Mouse (Mus musculus): ENCODE data around the gene Sfxn4.
A peak's percentile ranks its signal among the peaks of the same experiment; 100 is the strongest.

Sfxn4 gene

DNA sequence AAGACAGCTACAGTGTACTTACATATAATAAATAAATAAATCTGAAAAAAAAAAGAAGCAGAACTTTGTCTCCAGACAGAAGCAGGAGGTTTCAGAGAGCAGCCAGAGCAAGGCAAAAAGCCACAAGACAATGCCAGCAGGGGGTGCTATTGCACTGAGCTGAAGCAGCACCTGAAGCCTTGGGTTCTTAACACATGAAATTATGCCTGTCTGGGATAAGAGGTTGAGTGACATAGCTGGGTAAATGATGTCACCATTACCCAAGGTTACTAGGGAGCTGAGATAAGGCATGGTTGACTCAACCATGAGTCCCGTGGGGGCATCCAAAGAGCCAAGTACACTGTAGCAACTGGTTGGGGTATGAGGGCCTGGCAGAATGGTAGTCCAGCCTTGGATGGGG lies 23.5 kb downstream of the Sfxn4 start:
- peak; percentile 37 to 50 for DNase-seq (ENCODE audit: low spot score in 2 of 2)

DNA sequence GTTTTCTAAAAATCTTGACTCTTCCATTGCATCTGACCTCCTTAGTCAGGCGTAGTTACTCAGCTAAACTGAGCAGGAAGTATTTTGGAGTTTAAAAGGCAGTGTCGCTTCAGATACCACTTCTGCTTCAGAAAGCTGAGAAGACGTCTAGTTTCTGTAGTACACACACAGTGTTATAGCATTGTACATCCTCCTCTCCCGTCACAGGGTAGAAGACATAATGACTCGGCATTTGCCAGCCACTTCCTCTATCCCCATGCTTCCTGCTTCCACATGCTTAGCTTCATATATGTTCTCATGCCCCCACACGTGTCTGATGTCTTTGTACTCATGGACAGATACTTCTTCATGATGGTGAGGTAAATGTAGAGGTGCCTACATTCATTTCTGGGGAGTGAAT lies 42.6 kb downstream of the Sfxn4 start:
- no peak for DNase-seq (ENCODE audit: low spot score in 2 of 2)

GRCm38 (mm10) chr19:60813133-60813532 lies 48.1 kb downstream of the Sfxn4 start:
- no peak for DNase-seq (ENCODE audit: low spot score in 2 of 2)

DNA sequence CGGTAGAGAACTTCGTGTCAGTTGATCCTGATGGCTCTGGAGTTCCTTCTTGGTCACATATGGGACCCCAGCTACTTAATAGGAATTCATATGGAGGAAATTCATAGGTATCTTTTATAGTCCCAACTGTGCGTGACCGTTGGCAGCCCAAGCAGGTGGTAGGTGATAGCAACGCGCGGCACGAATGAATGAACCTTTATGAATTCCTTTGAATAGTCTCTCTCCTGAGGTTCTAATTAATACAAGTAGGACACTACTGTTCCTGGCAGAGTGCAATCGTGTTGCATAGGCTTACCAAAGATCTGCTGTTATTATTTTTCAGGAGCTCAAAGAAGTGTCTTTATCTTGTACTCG lies 49.3 kb downstream of the Sfxn4 start:
- no peak for DNase-seq (ENCODE audit: low spot score in 2 of 2)

DNA sequence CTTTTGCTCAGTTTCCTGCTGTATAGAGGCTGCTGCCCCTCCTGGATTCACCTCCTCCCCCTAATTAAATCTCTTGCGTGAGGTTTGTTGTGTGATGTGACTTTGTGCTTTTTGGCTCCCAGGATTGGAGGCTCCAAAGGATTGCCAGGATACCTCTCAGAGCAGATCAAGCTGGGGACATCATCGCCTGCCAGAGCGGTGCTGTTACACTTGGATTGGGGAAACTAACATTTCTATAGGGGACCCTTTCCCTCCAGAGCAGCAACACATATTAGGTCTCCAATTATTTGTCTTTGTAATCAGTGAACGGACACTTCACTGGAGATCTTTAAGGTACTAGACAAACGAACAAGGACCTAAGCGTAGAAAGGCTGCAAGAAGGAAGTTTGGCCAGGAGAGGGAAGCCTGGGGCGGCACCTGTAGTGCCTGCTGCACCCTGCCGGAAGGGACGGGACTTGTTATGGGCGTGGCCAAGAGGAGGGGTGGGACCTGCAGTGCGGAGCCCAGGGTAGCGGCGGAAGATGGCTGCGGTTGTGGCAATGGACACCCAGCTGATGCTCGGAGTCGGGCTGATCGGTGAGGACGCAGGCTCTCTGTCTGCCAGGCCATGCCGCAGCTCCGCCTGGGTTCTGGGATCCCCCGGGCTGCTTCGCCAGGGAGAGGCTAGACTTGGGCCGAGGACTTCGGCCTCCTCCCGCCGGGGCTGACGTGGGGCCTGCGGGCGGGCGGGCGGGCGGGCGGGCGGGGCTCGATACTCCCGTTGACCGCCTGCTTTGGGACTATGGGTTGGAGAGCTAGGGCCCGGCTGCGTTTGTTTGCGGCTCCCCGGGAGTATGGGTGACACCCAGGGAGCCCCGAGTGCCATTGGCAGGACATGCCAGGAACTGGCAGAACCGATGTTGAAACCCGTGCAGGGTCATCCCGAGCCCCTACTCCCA lies 49.9 kb downstream of the Sfxn4 start, which contains the start of gene Fam45a:
Fam45a (plus strand) TSS at position 488 of the 938 bp plus-strand sequence.
- peak; percentile 88 to 89 for DNase-seq (ENCODE audit: low spot score in 2 of 2)

DNA sequence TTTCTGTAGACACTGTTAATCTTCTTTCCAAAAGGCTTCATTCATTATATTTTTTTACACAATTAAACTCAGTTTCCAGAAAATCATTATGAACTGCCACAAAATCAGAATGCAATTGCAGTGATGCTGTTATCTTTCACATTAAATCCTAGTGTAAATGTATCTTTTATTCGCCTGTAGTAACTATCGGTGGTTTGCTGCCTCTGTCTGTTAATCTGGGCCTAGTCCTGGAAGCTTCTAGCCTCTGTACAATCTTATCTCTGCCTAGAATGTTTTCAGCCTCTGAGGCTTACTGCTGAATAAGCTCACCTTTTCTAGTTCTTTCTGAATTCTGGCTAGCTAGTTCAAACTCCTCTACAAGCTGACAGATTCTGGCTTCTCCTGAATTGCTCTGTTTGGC lies 51.4 kb downstream of the Sfxn4 start:
- DNase-seq (ENCODE audit: low spot score in 2 of 2), result no peak

DNA sequence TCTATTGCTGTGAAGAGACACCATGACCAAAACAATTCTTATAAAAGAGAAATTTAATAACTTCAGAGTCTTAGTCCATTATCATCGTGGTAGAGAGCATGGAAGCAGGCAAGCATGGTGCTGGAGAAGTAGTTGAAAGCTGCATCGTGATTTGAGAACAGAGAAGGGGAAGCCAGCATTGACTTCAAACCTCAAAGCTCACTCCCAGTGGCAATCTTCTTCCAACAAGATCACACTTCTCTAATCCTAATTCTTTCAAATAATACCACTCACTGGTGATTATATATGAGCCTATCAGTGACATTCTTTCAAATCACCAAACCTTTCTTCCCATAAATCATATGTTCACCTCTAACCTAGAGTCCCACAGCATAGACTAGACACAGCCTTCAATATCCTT lies 56.4 kb downstream of the Sfxn4 start:
- no peak for DNase-seq (ENCODE audit: low spot score in 2 of 2)

- no peak for DNase-seq (ENCODE audit: low spot score in 2 of 2)
Observed at GRCm38 (mm10) chr19:60799867-60800569, 61.3 kb downstream of the Sfxn4 start.

- no peak for DNase-seq (ENCODE audit: low spot score in 2 of 2)
Observed at GRCm38 (mm10) chr19:60797415-60797814, 63.9 kb downstream of the Sfxn4 start.

DNA sequence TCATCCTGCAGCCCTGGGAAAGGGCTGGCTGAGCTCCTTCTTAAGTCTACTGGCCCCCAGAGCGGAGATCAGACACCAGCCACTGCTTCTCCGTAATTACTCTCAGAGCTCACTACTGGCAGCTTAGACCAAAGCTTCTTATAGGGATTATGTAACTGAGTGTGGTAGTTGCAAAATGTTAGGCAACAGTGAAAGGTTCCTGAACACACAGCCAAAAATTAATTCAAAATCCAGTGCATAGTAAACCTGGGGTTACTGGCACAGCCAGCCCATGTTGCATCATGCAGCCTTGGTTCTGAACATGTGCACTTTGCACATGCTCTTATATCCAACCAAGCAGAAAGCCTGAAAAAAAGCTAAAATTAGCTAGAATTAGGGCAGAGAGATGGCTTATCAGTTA lies 66.0 kb downstream of the Sfxn4 start:
- no peak for DNase-seq (ENCODE audit: low spot score in 2 of 2)

DNA sequence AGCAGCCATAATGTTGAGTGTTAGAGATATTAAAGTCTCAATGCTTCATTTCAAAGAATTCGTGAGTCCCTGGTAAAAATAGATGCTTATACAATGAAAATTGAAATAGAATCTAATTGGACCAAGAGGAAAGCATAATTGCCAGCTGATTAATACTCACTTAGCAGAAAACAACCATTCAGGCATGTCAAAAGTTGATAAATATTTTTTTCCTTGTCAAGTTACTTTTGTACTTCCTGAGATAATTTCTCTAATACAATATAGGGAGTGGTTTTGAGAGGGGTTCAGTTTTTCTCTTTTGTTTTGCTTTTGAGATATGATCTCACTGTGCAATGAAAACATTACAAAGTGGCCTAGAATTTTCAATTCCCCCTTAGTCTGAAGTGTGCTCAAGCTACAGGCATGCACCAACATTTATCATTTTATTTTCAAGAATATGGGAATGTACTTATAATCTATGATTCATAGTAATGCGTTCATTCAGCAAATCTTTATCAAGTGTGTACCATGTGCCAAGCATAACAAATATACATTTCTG lies 68.0 kb downstream of the Sfxn4 start:
- no peak for DNase-seq (ENCODE audit: low spot score in 2 of 2)

DNA sequence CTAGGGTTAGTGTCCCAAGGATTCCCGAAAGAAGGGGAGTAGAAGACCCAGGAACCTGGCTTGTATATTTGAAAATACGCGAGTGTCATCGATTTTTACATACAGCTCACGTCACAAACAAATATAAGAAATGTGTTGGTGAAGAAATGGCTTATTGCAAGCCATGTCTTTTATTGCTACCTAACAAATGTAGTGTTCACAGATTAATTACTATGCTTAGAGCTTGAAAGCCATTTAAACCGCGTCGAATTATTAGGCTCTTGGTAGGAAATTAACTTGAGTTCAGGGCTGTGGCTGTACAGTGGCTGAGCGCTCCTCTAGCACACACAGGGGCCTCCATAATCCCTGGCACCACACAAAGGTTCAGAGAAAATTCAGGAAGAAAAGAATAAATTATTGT lies 70.1 kb downstream of the Sfxn4 start:
- DNase-seq (ENCODE audit: low spot score in 2 of 2), result no peak

GRCm38 (mm10) chr19:60790551-60791161 lies 70.6 kb downstream of the Sfxn4 start, which contains the start of gene Eif3a:
Eif3a (minus strand) TSS chr19:60790658.
- DNase-seq (ENCODE audit: low spot score in 2 of 2), result peak; percentile 85 to 92

GRCm38 (mm10) chr19:60789919-60790506 lies 71.3 kb downstream of the Sfxn4 start:
- peak; percentile 15 to 66 for DNase-seq (ENCODE audit: low spot score in 2 of 2)

DNA sequence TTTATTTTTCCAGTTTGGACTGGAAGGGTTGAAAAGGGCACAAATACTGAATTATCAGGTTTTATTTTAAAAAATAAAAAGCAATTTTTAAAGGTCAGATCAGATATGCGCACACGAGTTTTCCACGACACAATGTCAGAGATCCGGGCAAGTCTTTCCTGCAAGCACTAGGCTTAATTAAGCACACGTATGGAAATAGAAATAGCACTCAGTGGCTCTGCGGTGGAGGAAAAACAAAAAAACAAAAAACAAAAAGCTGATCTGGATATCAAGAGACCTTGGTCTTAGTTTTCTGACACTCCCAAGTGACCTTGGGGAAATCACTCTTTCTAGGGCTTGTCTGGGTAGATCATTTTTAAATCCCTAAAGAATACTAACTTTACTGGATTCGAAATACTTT lies 71.8 kb downstream of the Sfxn4 start:
- no peak for DNase-seq (ENCODE audit: low spot score in 2 of 2)

DNA sequence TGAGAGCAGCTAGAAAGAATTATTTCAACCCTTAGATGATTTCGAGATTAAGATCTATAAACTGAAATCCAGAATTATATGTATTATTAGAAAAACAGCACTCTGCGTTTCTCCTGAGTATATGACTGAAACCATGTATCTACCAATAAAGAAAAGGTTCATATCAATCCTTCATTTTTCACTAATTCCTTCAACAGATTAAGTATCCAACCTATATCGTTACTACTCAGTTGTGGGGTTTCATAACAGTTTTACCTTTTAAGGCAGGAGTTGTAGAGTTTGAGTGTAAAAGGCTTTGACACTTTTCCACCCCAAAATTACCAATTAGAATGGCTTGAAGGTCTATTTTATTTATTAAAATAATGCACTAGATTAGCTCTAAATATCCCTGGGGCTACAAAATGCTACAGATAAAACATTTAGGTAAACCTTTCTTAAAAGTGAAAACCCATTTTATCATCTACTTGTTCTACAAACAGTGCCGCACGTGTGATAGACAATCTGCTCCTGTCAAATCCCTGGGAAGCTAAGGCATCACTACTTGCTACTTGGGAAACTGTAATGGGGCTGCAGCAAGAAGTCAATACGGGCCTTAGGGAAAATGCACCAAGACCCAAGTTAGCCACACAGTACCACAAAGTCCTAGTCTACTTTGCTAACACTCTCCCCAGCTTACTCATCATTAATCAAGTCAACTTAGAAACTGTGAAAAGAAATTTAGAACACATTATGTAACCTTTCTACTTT lies 72.9 kb downstream of the Sfxn4 start:
- DNase-seq (ENCODE audit: low spot score in 2 of 2), result no peak

- DNase-seq (ENCODE audit: low spot score in 2 of 2), result no peak
Observed at GRCm38 (mm10) chr19:60787465-60788150, 73.7 kb downstream of the Sfxn4 start.

Measured in urinary bladder, adult 18-20 months (tissue).